Mouse (Mus musculus) liver, embryonic 14.5 days (tissue): ENCODE results near the gene Asna1. TPM values are rescaled to one million over a fixed set of nuclear protein-coding genes. Genes with fewer than 3 reads are reported as not detected.

ENCODE experiments used
- ATAC-seq: fragments of 200-750 bp; cut with Nextera tagmentation; 2 replicates; pipeline ENCODE4 v1.8.0; 2017; ENCODE audit warnings: moderate number of reproducible peaks, mild to moderate bottlenecking, moderate library complexity; ENCODE audit not compliant: insufficient read depth
- DNase-seq, 3 experiments: peaks; one replicate each; pipeline ENCODE4 v3.0.0-alpha.2; 2012 to 2013; ENCODE audit warnings: low read depth in 3 of 3, low spot score in 3 of 3
- H3K27ac ChIP-seq: fragments of 300-500 bp; sonication (generic); 2 replicates; pipeline ENCODE4 v1.5.1; 2014; ENCODE audit warnings: moderate library complexity, mild to moderate bottlenecking, control low read depth, inconsistent platforms
- H3K27me3 ChIP-seq: fragments of 300-500 bp; sonication (generic); 2 replicates; pipeline ENCODE4 v1.6.1; 2014; ENCODE audit warnings: mild to moderate bottlenecking, low read length, moderate library complexity; ENCODE audit not compliant: control insufficient read depth, insufficient read depth
- H3K36me3 ChIP-seq: fragments of 300-500 bp; sonication (generic); replicated peaks from 2 replicates; pipeline ENCODE4 v1.6.1; 2014; ENCODE audit warnings: low read depth; ENCODE audit not compliant: control insufficient read depth, insufficient read depth
- H3K4me1 ChIP-seq, 2 experiments: fragments of 200-500 bp in 1 of 2; fragments of 300-500 bp in 1 of 2; sonication (generic) in 1 of 2; replicated peaks; 2 replicates each; pipeline ENCODE4 v1.6.1; 2012 to 2014; ENCODE audit warnings: antibody characterized with exemption in 1 of 2, inconsistent platforms in 1 of 2, low read length in 1 of 2; ENCODE audit not compliant: control insufficient read depth in 2 of 2, insufficient read depth in 2 of 2
- H3K4me2 ChIP-seq: fragments of 300-500 bp; sonication (generic); 2 replicates; pipeline ENCODE4 v1.6.1; 2014; ENCODE audit warnings: low read depth, mild to moderate bottlenecking, control low read depth, moderate library complexity
- H3K4me3 ChIP-seq, 2 experiments: fragments of 200-500 bp in 1 of 2; fragments of 300-500 bp in 1 of 2; sonication (generic) in 1 of 2; 2 replicates each; pipeline ENCODE4 v1.5.1; 2012 to 2014; ENCODE audit warnings: low read depth in 2 of 2, low read length in 2 of 2, mild to moderate bottlenecking in 2 of 2, control low read depth in 1 of 2, inconsistent platforms in 1 of 2, moderate library complexity in 1 of 2; ENCODE audit not compliant: insufficient read depth in 1 of 2
- H3K9ac ChIP-seq: fragments of 300-500 bp; sonication (generic); replicated peaks from 2 replicates; pipeline ENCODE4 v1.6.1; 2014; ENCODE audit warnings: mild to moderate bottlenecking, control low read depth, moderate library complexity
- H3K9me3 ChIP-seq: fragments of 300-500 bp; sonication (generic); 2 replicates; pipeline ENCODE4 v1.6.1; 2016; ENCODE audit warnings: low read length, mixed read lengths; ENCODE audit not compliant: control insufficient read depth
- CTCF ChIP-seq: IDR thresholded peaks from 2 replicates; pipeline ENCODE4 v1.5.1; 2016; ENCODE audit warnings: antibody characterized with exemption, low read depth, control low read depth
- EP300 ChIP-seq: IDR thresholded peaks from 2 replicates; pipeline ENCODE4 v1.6.1; 2016; ENCODE audit warnings: antibody characterized with exemption, low read depth
- WGBS: fragments of 180-500 bp; shearing (Covaris S2); extraction: QIAGEN DNeasy Blood & Tissue Kit; methylation state at CpG from one replicate; pipeline ENCODE4 v1.1.7; 2014; ENCODE audit not compliant: insufficient replicate concordance; 5-methylcytosine and 5-hydroxymethylcytosine counted together
- polyA plus RNA-seq, 2 experiments: library from polyadenylated mRNA; depleted of rRNA in 1 of 2; stranded (reverse) in 1 of 2; unstranded in 1 of 2; fragments of >200 nt; fragmentation: Nextera tagmentation in 1 of 2; extraction: Ambion mirVana in 1 of 2; gene quantifications; 2 replicates each; pipeline versions ENCODE4 v1.2.1 to v1.2.3; 2012 to 2014

Gene Asna1
- polyA plus RNA-seq, 2 experiments: 56.9 to 85.3 TPM

- TF ChIP-seq CTCF (no peak), EP300 (no peak)
- no peaks in the 10 kb centered on the region for H3K27me3 ChIP-seq
- H3K4me3 ChIP-seq: no peak overlapping the region
- peak overlapping the region; percentile 29; the same call in 1 of the 2 replicates for H3K9ac ChIP-seq
- ATAC-seq: no peak
- WGBS: 32% methylated on average over 3 of the region's 3 CpGs
- H3K27ac ChIP-seq: no peak overlapping the region
- H3K9me3 ChIP-seq: no peaks in the 10 kb centered on the region
- peaks cover 46 to 53% of the 10 kb centered on the region in 2 experiments for H3K4me1 ChIP-seq
- no peaks in the 10 kb centered on the region for H3K36me3 ChIP-seq
- DNase-seq: no peak
- no peak overlapping the region for H3K4me2 ChIP-seq
Measured at GRCm38 (mm10) chr8:84982499-84983011, 42.5 kb downstream of the Asna1 start.

DNA sequence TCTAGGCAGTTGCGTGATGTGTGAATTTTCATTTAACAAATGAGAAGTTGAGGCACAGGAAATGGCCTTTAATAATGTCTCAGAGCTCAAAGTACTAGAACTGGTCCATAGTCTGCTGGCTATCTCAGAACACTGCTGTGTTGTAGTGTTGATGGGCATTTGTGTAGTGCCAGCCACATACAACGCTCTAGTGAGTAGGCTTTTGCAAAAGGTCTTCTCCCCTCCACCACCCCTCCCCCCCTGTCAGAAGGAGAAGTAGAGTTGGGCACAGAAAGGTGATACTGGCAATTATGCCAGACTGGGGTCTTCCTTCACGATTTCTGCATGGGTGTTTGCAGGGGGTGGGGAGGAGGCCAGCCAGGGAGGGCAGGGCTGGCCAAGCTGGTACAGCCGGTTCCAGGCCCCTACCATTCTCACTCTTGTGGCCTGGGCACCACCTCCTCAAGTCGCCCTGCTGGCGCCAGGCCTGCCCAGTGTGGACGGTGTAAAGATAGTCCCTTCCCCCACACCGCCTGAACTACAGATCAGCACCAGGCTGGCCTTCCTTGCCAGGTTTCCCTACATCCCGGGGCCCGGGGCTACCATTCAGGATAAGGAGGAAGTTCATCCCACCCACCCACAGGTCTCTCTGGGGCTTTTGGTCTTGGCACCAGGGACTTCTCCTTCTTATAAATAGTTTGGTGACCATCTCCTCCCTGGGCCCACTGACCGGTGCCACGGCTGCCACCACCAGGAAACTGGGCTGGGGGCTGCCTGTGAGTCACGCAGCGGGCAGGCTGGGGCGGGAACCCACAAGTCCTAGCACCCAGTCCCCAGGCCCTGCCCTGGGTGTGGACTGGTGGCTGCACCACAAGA lies 43.2 kb downstream of the Asna1 start:
- no peak for TF ChIP-seq EP300
- TF ChIP-seq CTCF: no peak
- H3K27me3 ChIP-seq: no peaks in the 10 kb centered on the region
- DNase-seq (no peak), ATAC-seq (no peak)
- peaks cover 43 to 52% of the 10 kb centered on the region in 2 experiments for H3K4me1 ChIP-seq
- no peak overlapping the region for H3K27ac ChIP-seq
- no peaks in the 10 kb centered on the region for H3K36me3 ChIP-seq
- no peak overlapping the region for H3K4me2 ChIP-seq
- no peaks in the 10 kb centered on the region for H3K9me3 ChIP-seq
- 59% methylated on average over 15 of the region's 15 CpGs for WGBS
- H3K4me3 ChIP-seq: no peak overlapping the region
- H3K9ac ChIP-seq: no peak overlapping the region

GRCm38 (mm10) chr8:84980622-84981358 lies 44.3 kb downstream of the Asna1 start:
- Histone ChIP-seq H3K27me3 (no peaks in the 10 kb centered on the region), H3K27ac (peak overlapping the region; percentile 15), H3K9ac (peak overlapping the region; percentile 64; the same call in 1 of the 2 replicates), H3K4me3 (peak overlapping the region in 1 of 2 experiments; percentile 89; a peak in 1 of 4 replicates), H3K9me3 (no peaks in the 10 kb centered on the region), H3K4me2 (peak overlapping the region; percentile 95), H3K36me3 (no peaks in the 10 kb centered on the region), H3K4me1 (peaks cover 37 to 45% of the 10 kb centered on the region in 2 experiments)
- WGBS: 51% methylated on average over 11 of the region's 11 CpGs
- ATAC-seq (no peak), DNase-seq (no peak)
- TF ChIP-seq EP300 (no peak), CTCF (no peak)

DNA sequence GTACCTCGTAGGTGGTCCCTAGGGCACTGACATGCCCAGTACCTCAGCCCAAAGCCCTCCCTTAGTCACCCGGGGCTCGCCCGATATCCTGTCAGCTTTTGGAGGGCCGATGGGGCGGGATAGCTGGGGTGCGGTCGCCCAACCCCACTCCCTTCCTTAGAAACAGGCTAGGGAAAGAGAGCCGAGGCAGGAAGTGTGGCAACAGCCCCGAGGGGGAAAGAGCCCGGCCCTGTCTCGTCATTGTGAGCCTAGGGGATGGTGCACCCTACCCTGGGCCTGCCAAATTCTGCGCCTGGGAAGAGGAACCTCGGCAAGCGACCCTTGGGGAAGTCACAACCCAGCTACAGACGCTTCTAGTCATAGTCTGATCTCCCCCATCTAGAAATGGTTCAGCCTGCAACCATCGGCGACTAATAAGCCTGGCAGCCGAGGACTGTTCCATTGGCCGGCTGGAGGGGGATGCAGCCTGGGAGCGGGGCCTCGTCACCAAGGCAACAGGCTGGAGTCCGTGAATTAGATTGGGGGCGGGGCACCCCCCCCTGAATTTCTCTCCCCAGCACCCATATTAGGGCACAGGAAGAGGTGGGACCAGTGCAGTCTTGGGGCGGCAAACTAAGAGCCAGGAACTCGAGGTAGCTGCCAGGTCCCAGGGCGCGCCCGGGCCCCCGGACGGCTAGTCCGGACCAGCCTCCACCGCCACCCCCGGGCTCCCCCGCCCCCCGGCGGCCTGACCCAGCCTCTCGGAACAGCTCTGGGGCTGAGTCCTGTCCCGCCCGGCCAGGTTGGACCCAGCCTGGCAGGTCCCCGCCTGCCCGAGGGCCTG lies 45.3 kb downstream of the Asna1 start:
- TF ChIP-seq CTCF (no peak), EP300 (0 out of 2 replicates have a peak, but pooled peaks have one; percentile 24)
- H3K27ac ChIP-seq: peak overlapping the region; percentile 64
- H3K27me3 ChIP-seq: no peaks in the 10 kb centered on the region
- peak overlapping the region; percentile 95 for H3K4me2 ChIP-seq
- peak overlapping the region; percentile 52 to 89 for H3K4me3 ChIP-seq
- H3K36me3 ChIP-seq: peaks cover 1% of the 10 kb centered on the region
- H3K9me3 ChIP-seq: no peaks in the 10 kb centered on the region
- DNase-seq (peak; percentile 82 to 90 (median 84)), ATAC-seq (peak; percentile 44)
- WGBS: 3% methylated on average over 42 of the region's 42 CpGs
- H3K9ac ChIP-seq: peak overlapping the region; percentile 64
- H3K4me1 ChIP-seq: peaks cover 36 to 41% of the 10 kb centered on the region in 2 experiments
